8 mouse cellular contexts compared by ENCODE assay signal in the genomic region with DNA sequence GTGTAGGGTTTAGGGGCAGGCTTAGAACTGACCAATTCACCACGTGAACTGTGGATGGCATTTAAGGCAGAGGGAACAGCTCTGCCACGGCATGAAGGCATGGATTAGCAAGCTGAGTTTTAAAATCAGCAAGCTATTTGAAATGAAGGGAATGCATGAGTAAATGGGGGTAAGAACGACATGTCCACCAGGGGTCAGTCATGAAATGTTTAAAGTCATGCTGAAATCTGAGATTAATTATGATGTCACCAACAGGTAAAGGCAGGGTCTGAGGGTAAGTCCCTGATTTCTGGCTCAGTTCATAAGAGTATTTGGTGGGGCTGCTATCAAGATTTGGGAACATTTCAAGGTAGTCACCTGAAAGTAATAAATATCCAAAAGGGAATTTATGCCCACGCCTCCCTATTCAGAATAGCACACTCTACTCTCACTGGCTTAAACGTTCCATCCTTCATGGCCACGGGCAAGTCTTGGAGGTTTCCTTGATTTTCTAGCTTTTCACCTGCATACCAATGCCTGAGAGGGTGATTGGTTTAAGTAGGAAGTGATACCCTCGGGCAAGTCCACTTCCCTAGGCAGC. TPM values are rescaled to one million over a fixed set of nuclear protein-coding genes. Genes with fewer than 3 reads are reported as not detected.
A peak's percentile ranks its signal among the peaks of the same experiment; 100 is the strongest.
DNase-seq lines count a peak whose midpoint lies in the region; ATAC-seq and TF ChIP-seq lines count a peak whose summit lies in the region.

No protein-coding gene starts in this region.

- WGBS in thymus, adult 2 months, result 26% methylated on average over 7 of the region's 7 CpGs
- 26% methylated on average over 7 of the region's 7 CpGs for WGBS in heart, embryonic 13.5 days
- whole genome bisulfite sequencing in kidney, postnatal 0 days, result 16% methylated on average over 7 of the region's 7 CpGs

- TF ChIP-seq POLR2A in thymus, adult 2 months (IDR thresholded peaks at IDR 0.05; ENCODE audit: control insufficient read depth, extremely low read depth, insufficient read depth, low read length, poor library complexity), result no peak
- no peak for TF ChIP-seq POLR2A in cortical plate, adult 2 months (IDR thresholded peaks at IDR 0.05; ENCODE audit: extremely low read depth, insufficient read depth, low read length)

- peak overlapping the region; percentile 83 for H3K4me3 ChIP-seq in thymus, adult 2 months (ENCODE audit: control insufficient read depth, insufficient read depth, low read length)
- peak overlapping the region; percentile 26 for H3K4me3 ChIP-seq in cortical plate, adult 2 months (ENCODE audit: insufficient read depth, low read length)
- H3K4me3 ChIP-seq in heart, embryonic 13.5 days, result peak overlapping the region; percentile 52
- peak overlapping the region; percentile 32; the same call in 1 of the 2 replicates for H3K4me3 ChIP-seq in kidney, postnatal 0 days (replicated peaks; ENCODE audit: low read depth, low read length)

- peak overlapping the region; percentile 83 for H3K9ac ChIP-seq in heart, embryonic 13.5 days
- H3K9ac ChIP-seq in kidney, postnatal 0 days (ENCODE audit: low read depth, low read length), result no peak overlapping the region

- DNase-seq in thymus, adult 2 months, result no peak
- no peak for DNase-seq in thymus, postnatal 0 days (ENCODE audit: low spot score)
- peak; percentile 71 for DNase-seq in kidney, postnatal 0 days (ENCODE audit: low spot score)
- no peak for DNase-seq in right cerebral cortex, postnatal 36 days (ENCODE audit: low spot score in 2 of 2)
- no peak for DNase-seq in urinary bladder, adult 2 months (ENCODE audit: low spot score)

- no peaks in the 10 kb centered on the region for H3K9me3 ChIP-seq in heart, embryonic 13.5 days
- H3K9me3 ChIP-seq in kidney, postnatal 0 days (replicated peaks; ENCODE audit: low read length), result no peaks in the 10 kb centered on the region

- H3K27me3 ChIP-seq in thymus, adult 2 months (ENCODE audit: control insufficient read depth, insufficient read depth, low read length), result no peaks in the 10 kb centered on the region
- H3K27me3 ChIP-seq in heart, embryonic 13.5 days (replicated peaks), result peaks cover 16% of the 10 kb centered on the region
- no peaks in the 10 kb centered on the region for H3K27me3 ChIP-seq in kidney, postnatal 0 days (ENCODE audit: insufficient read depth, low read length)

- ATAC-seq in heart, embryonic 13.5 days (ENCODE audit: extremely low read depth, insufficient number of reproducible peaks, low FRiP score, low TSS enrichment), result no peak
- ATAC-seq in kidney, postnatal 0 days (replicated peaks; ENCODE audit: low FRiP score, low read depth), result 0 out of 2 replicates have a peak, but pooled peaks have one; percentile 8
- peak; percentile 54 for ATAC-seq in megakaryocyte progenitor cell, adult 5-6 weeks (replicated peaks; ENCODE audit: poor library complexity)

- no peak overlapping the region for H3K27ac ChIP-seq in thymus, adult 2 months (ENCODE audit: control insufficient read depth, insufficient read depth, low read length)
- peak overlapping the region; percentile 95 for H3K27ac ChIP-seq in cortical plate, adult 2 months (ENCODE audit: insufficient read depth, low read length)
- peak overlapping the region; percentile 84 for H3K27ac ChIP-seq in heart, embryonic 13.5 days (replicated peaks)
- peak overlapping the region; percentile 37; the same call in 1 of the 2 replicates for H3K27ac ChIP-seq in kidney, postnatal 0 days

- peak overlapping the region; percentile 81 for H3K4me2 ChIP-seq in heart, embryonic 13.5 days
- peak overlapping the region; percentile 63 for H3K4me2 ChIP-seq in kidney, postnatal 0 days (ENCODE audit: low read length)

- H3K36me3 ChIP-seq in thymus, adult 2 months (ENCODE audit: control insufficient read depth, insufficient read depth, low read length), result no peaks in the 10 kb centered on the region
- no peaks in the 10 kb centered on the region for H3K36me3 ChIP-seq in heart, embryonic 13.5 days
- no peaks in the 10 kb centered on the region for H3K36me3 ChIP-seq in kidney, postnatal 0 days (ENCODE audit: insufficient read depth, low read length)

- H3K4me1 ChIP-seq in thymus, adult 2 months (replicated peaks; ENCODE audit: control insufficient read depth, insufficient read depth, low read length), result peaks cover 6% of the 10 kb centered on the region
- H3K4me1 ChIP-seq in cortical plate, adult 2 months (ENCODE audit: control insufficient read depth, insufficient read depth, low read length), result peaks cover 8% of the 10 kb centered on the region; the same call in 1 of the 2 replicates
- peaks cover 26% of the 10 kb centered on the region for H3K4me1 ChIP-seq in heart, embryonic 13.5 days
- no peaks in the 10 kb centered on the region for H3K4me1 ChIP-seq in kidney, postnatal 0 days (replicated peaks; ENCODE audit: insufficient read depth, low read length)

- TF ChIP-seq CTCF in thymus, adult 2 months (IDR thresholded peaks at IDR 0.05; ENCODE audit: borderline replicate concordance, control insufficient read depth, extremely low read depth, insufficient read depth, low read length, poor library complexity), result no peak
- 0 out of 2 replicates have a peak, but pooled peaks have one; percentile 5 for TF ChIP-seq CTCF in cortical plate, adult 2 months (IDR thresholded peaks at IDR 0.05; ENCODE audit: extremely low read depth, insufficient read depth, low read length)
- peak; percentile 69 for TF ChIP-seq CTCF in kidney, postnatal 0 days (IDR thresholded peaks at IDR 0.05; ENCODE audit: low read depth)

RNA-seq across cellular contexts. Expression of a gene that starts 2.8 kb away (rescaled TPM):
- 3.5 and 4.6 TPM in 2 replicates for polyA plus RNA-seq in thymus, adult 2 months (2012; rRNA removed)
- polyA plus RNA-seq in thymus, postnatal 0 days (2015; fragmentation: Nextera tagmentation; extraction: Ambion mirVana), result 1.3 and 2.3 TPM in 2 replicates
- 1.8 TPM in 2 replicates for polyA plus RNA-seq in cortical plate, adult 2 months (2012; rRNA removed)
- 1.6 and 2.0 TPM in 2 replicates for polyA plus RNA-seq in heart, embryonic 13.5 days (2015; fragmentation: Nextera tagmentation; extraction: Ambion mirVana)
- 1.9 and 2.0 TPM in 2 replicates for polyA plus RNA-seq in kidney, postnatal 0 days (2015; fragmentation: Nextera tagmentation; extraction: Ambion mirVana)
- 0.10 and 0.22 TPM in 2 replicates for total RNA-seq in megakaryocyte progenitor cell, adult 5-6 weeks (2015)
- total RNA-seq in megakaryocyte progenitor cell, adult 5-6 weeks (2017), result not detected in 2 replicates
- 32.0 and 49.0 TPM in 2 replicates for polyA plus RNA-seq in urinary bladder, adult 2 months (2012; rRNA removed)

RNA-seq across cellular contexts. Expression of a gene that starts 32.9 kb away (rescaled TPM):
- polyA plus RNA-seq in thymus, adult 2 months (2012; rRNA removed), result 126 and 146 TPM in 2 replicates
- 427 and 468 TPM in 2 replicates for polyA plus RNA-seq in thymus, postnatal 0 days (2015; fragmentation: Nextera tagmentation; extraction: Ambion mirVana)
- polyA plus RNA-seq in cortical plate, adult 2 months (2012; rRNA removed), result 475 and 493 TPM in 2 replicates
- polyA plus RNA-seq in heart, embryonic 13.5 days (2015; fragmentation: Nextera tagmentation; extraction: Ambion mirVana), result 657 and 732 TPM in 2 replicates
- 534 and 595 TPM in 2 replicates for polyA plus RNA-seq in kidney, postnatal 0 days (2015; fragmentation: Nextera tagmentation; extraction: Ambion mirVana)
- 152 and 153 TPM in 2 replicates for total RNA-seq in megakaryocyte progenitor cell, adult 5-6 weeks (2015)
- total RNA-seq in megakaryocyte progenitor cell, adult 5-6 weeks (2017), result 23.9 and 24.4 TPM in 2 replicates
- 157 and 242 TPM in 2 replicates for polyA plus RNA-seq in urinary bladder, adult 2 months (2012; rRNA removed)

RNA-seq across cellular contexts. Expression of a gene that starts 57.2 kb away (rescaled TPM):
- 0.23 and 0.27 TPM in 2 replicates for polyA plus RNA-seq in thymus, adult 2 months (2012; rRNA removed)
- 0.04 and 0.09 TPM in 2 replicates for polyA plus RNA-seq in thymus, postnatal 0 days (2015; fragmentation: Nextera tagmentation; extraction: Ambion mirVana)
- 170 and 186 TPM in 2 replicates for polyA plus RNA-seq in cortical plate, adult 2 months (2012; rRNA removed)
- polyA plus RNA-seq in heart, embryonic 13.5 days (2015; fragmentation: Nextera tagmentation; extraction: Ambion mirVana), result 0.31 and 0.37 TPM in 2 replicates
- polyA plus RNA-seq in kidney, postnatal 0 days (2015; fragmentation: Nextera tagmentation; extraction: Ambion mirVana), result 0.11 and 0.22 TPM in 2 replicates
- not detected in 2 replicates for total RNA-seq in megakaryocyte progenitor cell, adult 5-6 weeks (2015)
- total RNA-seq in megakaryocyte progenitor cell, adult 5-6 weeks (2017), result not detected in 2 replicates
- polyA plus RNA-seq in urinary bladder, adult 2 months (2012; rRNA removed), result 1.4 and 2.9 TPM in 2 replicates

Comparison
In these comparisons a context has a peak if more than half of its experiments do, and no peak if none do; other contexts are left out.
1. H3K4me3 ChIP-seq: peak in every context shown above with its lines; median percentile 83 in thymus, adult 2 months; 52 in heart, embryonic 13.5 days; 32 in kidney, postnatal 0 days; 26 in cortical plate, adult 2 months.
2. RNA of a gene that starts 57.2 kb away (polyA plus RNA-seq): 170 to 186 TPM in cortical plate, adult 2 months; 1.4 to 2.9 TPM in urinary bladder, adult 2 months, 0.31 to 0.37 TPM in heart, embryonic 13.5 days, 0.23 to 0.27 TPM in thymus, adult 2 months, 0.11 to 0.22 TPM in kidney, postnatal 0 days and 0.04 to 0.09 TPM in thymus, postnatal 0 days; every median in the first group is over 10 times any median in the second.